Mouse (Mus musculus) neural tube, embryonic 11.5 days (tissue): ENCODE data around the gene Fgfbp3. TPM values are rescaled to one million over a fixed set of nuclear protein-coding genes. Genes with fewer than 3 reads are reported as not detected.

Source experiments
- ATAC-seq: fragments of 200-750 bp; cut with Nextera tagmentation; 2 replicates; pipeline ENCODE4 v1.8.0; 2017; ENCODE audit warnings: moderate number of reproducible peaks, mild to moderate bottlenecking, moderate TSS enrichment, moderate library complexity; ENCODE audit not compliant: insufficient read depth, low FRiP score, low TSS enrichment
- DNase-seq: peaks from one replicate; pipeline ENCODE4 v3.0.0-alpha.2; 2015; ENCODE audit warnings: low spot score
- H3K27ac ChIP-seq: fragments of 300-500 bp; sonication (generic); 2 replicates; pipeline ENCODE4 v1.5.1; 2014; ENCODE audit warnings: low read depth, mild to moderate bottlenecking, low read length
- H3K27me3 ChIP-seq: fragments of 300-500 bp; sonication (generic); 2 replicates; pipeline ENCODE4 v1.6.1; 2014; ENCODE audit warnings: mild to moderate bottlenecking, low read length, mixed read lengths; ENCODE audit not compliant: control insufficient read depth, insufficient read depth
- H3K36me3 ChIP-seq: fragments of 300-500 bp; sonication (generic); 2 replicates; pipeline ENCODE4 v1.6.1; 2014; ENCODE audit warnings: mild to moderate bottlenecking, low read length, moderate library complexity, mixed read lengths; ENCODE audit not compliant: control insufficient read depth, insufficient read depth
- H3K4me1 ChIP-seq: fragments of 300-500 bp; sonication (generic); 2 replicates; pipeline ENCODE4 v1.6.1; 2014; ENCODE audit warnings: low read length, mixed read lengths; ENCODE audit not compliant: control insufficient read depth, insufficient read depth
- H3K4me2 ChIP-seq: fragments of 300-500 bp; sonication (generic); 2 replicates; pipeline ENCODE4 v1.6.1; 2014; ENCODE audit warnings: low read depth, mild to moderate bottlenecking, moderate library complexity
- H3K4me3 ChIP-seq: fragments of 300-500 bp; sonication (generic); 2 replicates; pipeline ENCODE4 v1.5.1; 2014; ENCODE audit warnings: low read depth, low read length
- H3K9ac ChIP-seq: fragments of 300-500 bp; sonication (generic); 2 replicates; pipeline ENCODE4 v1.6.1; 2014; ENCODE audit warnings: mild to moderate bottlenecking, low read length
- H3K9me3 ChIP-seq: fragments of 300-500 bp; sonication (generic); 2 replicates; pipeline ENCODE4 v1.6.1; 2016; ENCODE audit warnings: low read length; ENCODE audit not compliant: control insufficient read depth
- whole genome bisulfite sequencing: fragments of 180-500 bp; shearing (Covaris S2); extraction: QIAGEN DNeasy Blood & Tissue Kit; methylation state at CpG from one replicate; pipeline ENCODE4 v1.1.7; 2014; 5-methylcytosine and 5-hydroxymethylcytosine counted together
- polyA plus RNA-seq: library from polyadenylated mRNA; unstranded; fragments of >200 nt; fragmentation: Nextera tagmentation; extraction: Ambion mirVana; gene quantifications from 2 replicates; pipeline ENCODE4 v1.2.1, GENCODE M21; 2014

Fgfbp3 gene
- polyA plus RNA-seq, 1 experiment from 2014 or later, result 65.0 TPM

GRCm38 (mm10) chr19:36916876-36917389 lies 2.5 kb downstream of the Fgfbp3 start:
- no peaks in the 10 kb centered on the region for H3K9me3 ChIP-seq
- peaks cover 6% of the 10 kb centered on the region; the same call in 1 of the 2 replicates for H3K4me1 ChIP-seq
- H3K4me2 ChIP-seq, result peak overlapping the region; percentile 36
- H3K27ac ChIP-seq, result no peak overlapping the region
- ATAC-seq (no peak), DNase-seq (no peak)
- peak overlapping the region; percentile 16 for H3K4me3 ChIP-seq
- no peak overlapping the region for H3K9ac ChIP-seq
- no peaks in the 10 kb centered on the region for H3K27me3 ChIP-seq
- no peaks in the 10 kb centered on the region for H3K36me3 ChIP-seq
- 80% methylated on average over 1 of the region's 1 CpGs for WGBS

DNA sequence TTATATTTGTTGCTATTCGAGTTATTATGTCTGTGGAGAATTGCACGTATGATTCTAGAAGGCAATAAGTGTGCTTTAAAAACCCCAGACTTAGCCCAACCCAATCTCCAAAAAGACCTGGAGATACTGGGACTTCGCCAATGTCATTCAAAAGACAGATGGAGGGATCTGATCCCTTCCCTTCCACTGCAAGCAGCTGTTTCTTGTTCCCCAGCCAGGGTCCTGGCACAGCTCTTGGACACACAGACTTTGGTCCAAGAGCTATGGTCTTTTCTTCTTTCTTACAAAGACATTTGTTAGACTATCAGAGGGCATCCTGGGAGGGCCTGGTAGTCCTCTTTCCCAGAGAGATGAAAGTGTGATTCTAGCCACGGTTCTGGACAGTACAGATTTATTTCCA lies 3.2 kb downstream of the Fgfbp3 start:
- no peaks in the 10 kb centered on the region for H3K36me3 ChIP-seq
- WGBS, result 74% methylated on average over 4 of the region's 4 CpGs
- H3K4me3 ChIP-seq, result no peak overlapping the region
- ATAC-seq, result no peak
- no peaks in the 10 kb centered on the region for H3K27me3 ChIP-seq
- DNase-seq, result no peak
- H3K4me1 ChIP-seq, result peaks cover 6% of the 10 kb centered on the region; the same call in 1 of the 2 replicates
- no peaks in the 10 kb centered on the region for H3K9me3 ChIP-seq
- H3K27ac ChIP-seq, result peak overlapping the region; percentile 34; the same call in 1 of the 2 replicates
- H3K9ac ChIP-seq, result no peak overlapping the region
- H3K4me2 ChIP-seq, result no peak overlapping the region

GRCm38 (mm10) chr19:36913064-36913463 lies 6.4 kb downstream of the Fgfbp3 start:
- no peak overlapping the region for H3K27ac ChIP-seq
- H3K4me2 ChIP-seq, result no peak overlapping the region
- H3K36me3 ChIP-seq, result no peaks in the 10 kb centered on the region
- no peaks in the 10 kb centered on the region for H3K27me3 ChIP-seq
- H3K4me1 ChIP-seq, result peaks cover 3% of the 10 kb centered on the region; the same call in 1 of the 2 replicates
- WGBS, result 50% methylated on average over 7 of the region's 7 CpGs
- no peak overlapping the region for H3K4me3 ChIP-seq
- no peak overlapping the region for H3K9ac ChIP-seq
- ATAC-seq (no peak), DNase-seq (no peak)
- no peaks in the 10 kb centered on the region for H3K9me3 ChIP-seq

DNA sequence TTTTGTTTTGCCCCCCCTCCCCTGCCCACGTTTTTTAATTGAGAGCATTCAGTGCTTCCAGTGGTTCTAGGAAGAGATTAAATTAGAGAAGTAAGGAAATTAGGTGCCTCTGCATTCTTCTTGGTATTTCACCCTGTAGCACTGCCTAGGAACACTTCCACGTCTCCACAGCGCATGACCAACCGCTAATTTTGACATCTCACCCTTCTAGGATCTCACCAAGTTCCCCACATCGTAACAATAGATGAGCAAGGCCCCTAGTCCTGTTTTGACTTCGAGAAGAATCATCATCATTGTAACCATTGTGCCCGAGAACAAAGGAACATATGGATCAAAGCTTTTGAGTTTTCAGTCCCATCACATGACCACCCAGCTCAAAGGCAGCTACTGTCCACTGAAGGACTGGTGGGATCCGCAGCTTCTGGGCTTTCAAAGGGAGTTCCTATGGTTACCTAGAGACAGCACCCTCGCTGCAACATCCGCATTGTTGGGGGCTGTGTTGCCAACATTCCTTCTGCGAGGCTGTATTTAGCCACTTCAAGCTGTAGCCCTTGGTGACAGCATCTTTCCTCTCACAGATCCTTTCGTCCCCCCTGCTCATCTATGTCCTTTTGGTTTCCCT lies 8.9 kb downstream of the Fgfbp3 start:
- Histone ChIP-seq H3K27me3 (no peaks in the 10 kb centered on the region), H3K36me3 (no peaks in the 10 kb centered on the region), H3K4me3 (no peak overlapping the region), H3K4me2 (no peak overlapping the region), H3K27ac (no peak overlapping the region; the same call in 1 of the 2 replicates), H3K9me3 (no peaks in the 10 kb centered on the region), H3K9ac (no peak overlapping the region), H3K4me1 (peaks cover 3% of the 10 kb centered on the region; the same call in 1 of the 2 replicates)
- DNase-seq (peak; percentile 76), ATAC-seq (peak; percentile 76)
- 16% methylated on average over 12 of the region's 12 CpGs for WGBS

GRCm38 (mm10) chr19:36909676-36910292 lies 9.6 kb downstream of the Fgfbp3 start:
- ATAC-seq (no peak), DNase-seq (peak; percentile 78)
- 28% methylated on average over 9 of the region's 9 CpGs for WGBS
- Histone ChIP-seq H3K4me2 (no peak overlapping the region), H3K36me3 (no peaks in the 10 kb centered on the region), H3K4me1 (peaks cover 3% of the 10 kb centered on the region; the same call in 1 of the 2 replicates), H3K27me3 (no peaks in the 10 kb centered on the region), H3K9me3 (no peaks in the 10 kb centered on the region), H3K9ac (no peak overlapping the region), H3K27ac (no peak overlapping the region; the same call in 1 of the 2 replicates), H3K4me3 (no peak overlapping the region)

DNA sequence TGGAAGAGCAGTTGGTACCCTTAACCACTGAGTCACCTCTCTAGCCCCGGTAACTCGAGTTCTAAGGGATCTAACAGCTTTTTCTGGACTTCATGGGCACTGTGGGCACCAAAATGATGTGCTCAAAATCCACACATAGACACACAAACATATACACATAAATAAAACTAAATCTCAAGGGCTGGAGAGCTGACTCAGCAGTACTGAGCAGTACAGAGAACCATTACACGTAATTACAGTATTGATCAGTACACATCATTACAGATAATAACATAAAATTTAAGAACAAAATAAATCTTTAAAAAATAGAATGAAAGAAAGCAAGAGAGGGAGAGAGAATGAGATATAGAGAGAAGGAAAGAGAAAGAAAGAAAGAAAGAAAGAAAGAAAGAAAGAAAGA lies 10.3 kb downstream of the Fgfbp3 start:
- H3K27me3 ChIP-seq, result no peaks in the 10 kb centered on the region
- H3K27ac ChIP-seq, result no peak overlapping the region
- H3K9ac ChIP-seq, result no peak overlapping the region
- H3K9me3 ChIP-seq, result no peaks in the 10 kb centered on the region
- no peaks in the 10 kb centered on the region for H3K36me3 ChIP-seq
- no peak overlapping the region for H3K4me2 ChIP-seq
- no peak overlapping the region for H3K4me3 ChIP-seq
- ATAC-seq (no peak), DNase-seq (no peak)
- H3K4me1 ChIP-seq, result peaks cover 3% of the 10 kb centered on the region; the same call in 1 of the 2 replicates
- WGBS, result 83% methylated on average over 3 of the region's 3 CpGs

DNA sequence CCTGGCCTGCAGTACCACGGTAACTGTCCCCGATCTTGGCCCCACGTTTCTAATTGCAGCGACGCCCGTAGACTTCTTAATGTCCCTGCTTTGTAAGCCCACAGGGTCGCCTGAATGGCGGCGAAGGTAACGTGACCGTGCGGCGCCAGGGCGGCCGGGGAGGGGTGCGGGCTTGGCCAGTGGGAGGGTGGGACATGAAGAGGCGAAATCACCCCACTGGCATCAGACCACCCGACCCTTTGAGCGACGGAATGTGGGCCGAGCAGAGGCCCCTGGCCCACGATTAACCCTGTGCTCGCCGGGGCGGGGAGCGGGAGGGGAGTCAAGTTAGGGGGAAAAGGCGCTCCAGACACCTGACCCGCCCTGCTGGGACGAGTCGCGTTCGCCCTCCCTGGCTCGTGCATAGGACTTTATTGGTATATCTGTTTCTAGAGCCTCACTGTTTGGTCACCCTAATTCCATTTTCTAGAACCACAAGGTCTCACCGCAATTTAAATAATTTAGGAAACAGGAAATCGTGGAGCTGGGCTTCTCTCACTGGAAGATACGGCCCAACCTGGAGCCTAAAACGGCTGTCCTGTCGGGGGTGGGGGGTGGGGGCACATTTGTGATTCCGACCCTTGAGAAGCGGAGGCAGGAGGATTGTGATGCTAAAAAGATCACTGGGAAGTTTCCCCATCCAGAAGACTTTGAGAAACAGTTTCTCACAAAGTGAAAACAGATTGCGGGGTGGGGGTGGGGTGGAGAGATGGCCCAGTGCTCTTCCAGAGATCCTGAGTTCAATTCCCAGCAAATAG lies 15.0 kb downstream of the Fgfbp3 start:
- H3K4me1 ChIP-seq, result peaks cover 4% of the 10 kb centered on the region
- peak; percentile 89 for DNase-seq
- H3K4me2 ChIP-seq, result peak overlapping the region; percentile 37
- 2% methylated on average over 41 of the region's 41 CpGs for WGBS
- peak overlapping the region; percentile 63 for H3K27ac ChIP-seq
- H3K9me3 ChIP-seq, result no peaks in the 10 kb centered on the region
- ATAC-seq, result peak; percentile 92
- no peaks in the 10 kb centered on the region for H3K36me3 ChIP-seq
- peak overlapping the region; percentile 55 for H3K9ac ChIP-seq
- H3K4me3 ChIP-seq, result peak overlapping the region; percentile 32
- no peaks in the 10 kb centered on the region for H3K27me3 ChIP-seq

GRCm38 (mm10) chr19:36903377-36903776 lies 16.0 kb downstream of the Fgfbp3 start:
- DNase-seq (no peak), ATAC-seq (no peak)
- H3K9me3 ChIP-seq, result no peaks in the 10 kb centered on the region
- H3K27ac ChIP-seq, result no peak overlapping the region
- peaks cover 4% of the 10 kb centered on the region for H3K4me1 ChIP-seq
- WGBS, result 43% methylated on average over 7 of the region's 7 CpGs
- no peaks in the 10 kb centered on the region for H3K27me3 ChIP-seq
- no peaks in the 10 kb centered on the region for H3K36me3 ChIP-seq
- 0 out of 2 replicates have a peak overlapping the region, but pooled peaks have one; percentile 37 for H3K4me2 ChIP-seq
- H3K9ac ChIP-seq, result no peak overlapping the region
- no peak overlapping the region for H3K4me3 ChIP-seq
